Mouse (Mus musculus): ENCODE data around the gene Eif3m.

The Eif3m gene

GRCm38 (mm10) chr2:105016192-105016966 is 501 bp downstream of the Eif3m start:
- peak; percentile 77 for ATAC-seq (ENCODE audit: low TSS enrichment)

GRCm38 (mm10) chr2:105007236-105007635 is 9.6 kb downstream of the Eif3m start:
- ATAC-seq (ENCODE audit: low TSS enrichment): no peak

- ATAC-seq (ENCODE audit: low TSS enrichment): no peak
These were observed 20.7 kb downstream of the Eif3m start for GRCm38 (mm10) chr2:104996201-104996600.

- no peak for ATAC-seq (ENCODE audit: low TSS enrichment)
These were observed 22.4 kb downstream of the Eif3m start for GRCm38 (mm10) chr2:104994436-104994835.

- ATAC-seq (ENCODE audit: low TSS enrichment): no peak
These were observed 27.9 kb downstream of the Eif3m start for GRCm38 (mm10) chr2:104988974-104989373.

GRCm38 (mm10) chr2:104985796-104986195 is 31.1 kb downstream of the Eif3m start:
- no peak for ATAC-seq (ENCODE audit: low TSS enrichment)

- ATAC-seq (ENCODE audit: low TSS enrichment): no peak
These were observed 35.2 kb downstream of the Eif3m start for GRCm38 (mm10) chr2:104981712-104982111.

GRCm38 (mm10) chr2:104964492-104964891 is 52.4 kb downstream of the Eif3m start:
- no peak for ATAC-seq (ENCODE audit: low TSS enrichment)
